Mouse (Mus musculus): ENCODE results near the gene Acot3. TPM values are rescaled to one million over a fixed set of nuclear protein-coding genes. Genes with fewer than 3 reads are reported as not detected.
A peak's percentile ranks its signal among the peaks of the same experiment; 100 is the strongest.
"Not testable (repeated sequence)": the region's sequence is repeated elsewhere in the genome, so short reads cannot be mapped to it uniquely, and the experiment has no call there.

The Acot3 gene
- total and polyA plus RNA-seq, 2 experiments from 2014 or later, result 0.77 to 2.0 TPM

DNA sequence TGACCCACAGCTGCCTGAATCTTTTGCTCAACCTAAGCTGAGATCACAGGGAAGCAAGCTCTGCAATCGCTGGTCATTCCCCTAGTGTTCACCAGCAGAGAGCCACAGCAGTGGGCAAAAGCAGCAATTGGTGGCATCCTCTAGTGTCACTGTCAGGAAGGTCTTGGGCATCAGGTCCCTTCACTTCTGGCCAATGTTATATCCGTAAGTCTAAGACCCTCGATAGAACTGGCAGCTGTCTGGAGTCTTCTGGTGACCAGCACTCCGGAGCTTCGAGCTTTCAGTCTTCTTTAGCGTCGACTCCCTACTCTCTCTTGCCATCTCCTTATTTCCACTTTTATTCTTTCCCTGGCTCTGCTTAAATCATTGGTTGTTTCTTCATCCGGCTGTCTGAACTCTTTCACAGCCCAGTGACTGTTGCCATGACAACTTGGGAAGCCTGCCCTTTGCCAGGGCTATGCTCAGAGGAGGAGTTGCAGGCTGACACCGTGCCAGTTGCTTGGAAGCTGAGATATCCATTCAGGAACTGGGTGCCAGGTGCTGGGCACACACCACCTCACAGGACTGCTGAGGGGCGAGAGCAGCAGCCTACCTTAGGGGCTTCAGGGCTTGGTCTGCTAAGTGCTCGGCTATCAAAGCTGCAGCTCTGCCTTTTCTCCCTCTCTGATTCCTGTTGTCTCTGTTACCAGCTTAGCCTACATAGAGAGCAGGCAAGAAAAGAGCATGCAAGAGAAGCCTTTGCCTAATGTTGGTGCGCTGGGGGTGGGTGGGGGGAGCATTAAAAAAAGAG lies 40.5 kb upstream of the Acot3 start:
- Histone ChIP-seq H3K4me3 (ENCODE audit: low read depth, low read length) (peak overlapping the region; percentile 45), H3K4me2 (ENCODE audit: low read depth, low read length, poor library complexity, severe bottlenecking) (peak overlapping the region; percentile 55), H3K36me3 (ENCODE audit: insufficient read depth, low read length) (no peaks in the 10 kb centered on the region), H3K9me3 (ENCODE audit: low read length) (no peaks in the 10 kb centered on the region), H3K4me1 (ENCODE audit: insufficient read depth, low read length) (peaks cover 9% of the 10 kb centered on the region; the same call in 1 of the 2 replicates), H3K27me3 (ENCODE audit: insufficient read depth, low read length) (no peaks in the 10 kb centered on the region), H3K27ac (ENCODE audit: low read depth, low read length) (peak overlapping the region; percentile 59), H3K9ac (replicated peaks; ENCODE audit: low read length, poor library complexity, severe bottlenecking) (0 out of 2 replicates have a peak overlapping the region, but pooled peaks have one; percentile 39)
- ATAC-seq (ENCODE audit: low FRiP score) (peak; percentile 76), DNase-seq (ENCODE audit: low spot score) (peak; percentile 96)
- 12% methylated on average over 12 of the region's 12 CpGs for WGBS
- no peak for TF ChIP-seq CTCF (IDR thresholded peaks at IDR 0.05)

DNA sequence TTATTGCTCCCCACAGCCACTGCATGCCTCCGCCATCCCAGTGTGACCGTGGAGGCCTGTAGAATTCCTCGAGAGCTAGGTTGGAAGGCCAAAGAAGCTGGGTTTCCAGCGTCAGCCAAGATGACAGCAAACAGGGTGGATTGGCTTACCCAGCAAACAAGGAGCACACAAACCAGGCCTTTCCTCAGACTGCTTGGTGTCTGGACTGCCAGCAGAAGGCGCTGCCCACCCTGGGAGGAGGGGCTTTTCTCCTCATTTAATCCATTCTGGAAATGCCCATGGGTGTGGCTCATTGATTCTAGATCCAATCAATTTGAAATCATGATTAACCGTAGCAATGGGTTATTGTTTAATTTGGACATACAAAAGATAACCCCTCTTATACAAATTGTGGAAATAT lies 38.8 kb upstream of the Acot3 start:
- WGBS, result 53% methylated on average over 6 of the region's 6 CpGs
- Histone ChIP-seq H3K9me3 (ENCODE audit: low read length) (no peaks in the 10 kb centered on the region), H3K27ac (ENCODE audit: low read depth, low read length) (no peak overlapping the region), H3K4me1 (ENCODE audit: insufficient read depth, low read length) (peaks cover 9% of the 10 kb centered on the region; the same call in 1 of the 2 replicates), H3K4me3 (ENCODE audit: low read depth, low read length) (no peak overlapping the region), H3K36me3 (ENCODE audit: insufficient read depth, low read length) (no peaks in the 10 kb centered on the region), H3K4me2 (ENCODE audit: low read depth, low read length, poor library complexity, severe bottlenecking) (peak overlapping the region; percentile 55; the same call in 1 of the 2 replicates), H3K27me3 (ENCODE audit: insufficient read depth, low read length) (no peaks in the 10 kb centered on the region), H3K9ac (replicated peaks; ENCODE audit: low read length, poor library complexity, severe bottlenecking) (no peak overlapping the region)
- DNase-seq (ENCODE audit: low spot score), result peak; percentile 40
- ATAC-seq (ENCODE audit: low FRiP score), result no peak
- TF ChIP-seq CTCF (IDR thresholded peaks at IDR 0.05), result peak; percentile 66

DNA sequence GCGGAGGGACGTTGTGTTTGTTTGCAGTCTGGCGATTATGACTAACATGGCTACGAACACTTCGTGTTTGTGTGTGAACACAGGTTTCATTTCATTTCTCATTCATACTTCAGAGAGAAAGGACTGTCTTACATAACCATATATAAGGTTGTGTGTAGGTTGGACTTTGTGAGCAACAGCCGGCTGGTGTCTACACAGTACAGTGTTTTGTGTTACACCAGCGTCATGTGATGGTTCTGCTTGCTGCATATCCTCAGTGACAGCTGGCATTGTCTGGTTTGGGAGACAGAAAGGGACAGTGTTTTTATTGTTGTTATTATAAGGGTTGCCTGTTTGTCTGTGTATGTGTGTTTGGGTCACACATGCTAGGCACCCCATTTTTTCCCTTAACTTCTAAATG lies 38.2 kb upstream of the Acot3 start:
- peaks cover 9% of the 10 kb centered on the region; the same call in 1 of the 2 replicates for H3K4me1 ChIP-seq (ENCODE audit: insufficient read depth, low read length)
- no peak for ATAC-seq (ENCODE audit: low FRiP score)
- TF ChIP-seq CTCF (IDR thresholded peaks at IDR 0.05), result no peak
- H3K27ac ChIP-seq (ENCODE audit: low read depth, low read length), result no peak overlapping the region
- H3K4me3 ChIP-seq (ENCODE audit: low read depth, low read length), result no peak overlapping the region
- DNase-seq (ENCODE audit: low spot score), result no peak
- WGBS, result 93% methylated on average over 7 of the region's 7 CpGs
- H3K36me3 ChIP-seq (ENCODE audit: insufficient read depth, low read length), result no peaks in the 10 kb centered on the region
- H3K9me3 ChIP-seq (ENCODE audit: low read length), result no peaks in the 10 kb centered on the region
- no peak overlapping the region for H3K9ac ChIP-seq (replicated peaks; ENCODE audit: low read length, poor library complexity, severe bottlenecking)
- 0 out of 2 replicates have a peak overlapping the region, but pooled peaks have one; percentile 15 for H3K4me2 ChIP-seq (ENCODE audit: low read depth, low read length, poor library complexity, severe bottlenecking)
- no peaks in the 10 kb centered on the region for H3K27me3 ChIP-seq (ENCODE audit: insufficient read depth, low read length)

DNA sequence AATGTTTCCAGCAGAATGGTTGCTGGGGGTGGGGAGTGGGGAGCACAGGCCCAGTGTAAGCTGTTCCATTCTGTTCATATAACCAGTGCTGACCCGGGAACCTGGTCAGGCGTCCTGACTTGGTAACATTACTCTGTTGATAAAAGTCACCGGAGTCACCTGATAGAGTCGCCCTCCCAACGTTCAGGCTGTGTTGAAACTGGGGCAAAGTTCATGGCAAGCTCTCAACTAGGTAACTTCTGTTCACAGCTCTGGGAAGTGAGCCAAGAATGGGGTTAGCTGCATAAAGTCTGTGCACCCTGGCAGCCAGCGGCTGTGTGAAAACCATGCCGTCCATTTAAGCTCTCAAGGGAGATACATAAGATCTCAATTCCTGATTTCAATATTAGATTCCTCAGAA lies 31.4 kb upstream of the Acot3 start:
- not testable (repeated sequence) for H3K36me3 ChIP-seq (ENCODE audit: insufficient read depth, low read length); H3K4me2 ChIP-seq (ENCODE audit: low read depth, low read length, poor library complexity, severe bottlenecking); H3K27ac ChIP-seq (ENCODE audit: low read depth, low read length); H3K4me3 ChIP-seq (ENCODE audit: low read depth, low read length); H3K9me3 ChIP-seq (ENCODE audit: low read length); H3K27me3 ChIP-seq (ENCODE audit: insufficient read depth, low read length); H3K9ac ChIP-seq (replicated peaks; ENCODE audit: low read length, poor library complexity, severe bottlenecking); H3K4me1 ChIP-seq (ENCODE audit: insufficient read depth, low read length)
- DNase-seq (ENCODE audit: low spot score) (peak; percentile 64), ATAC-seq (ENCODE audit: low FRiP score) (0 out of 2 replicates have a peak, but pooled peaks have one; percentile 27)
- WGBS, result 39% methylated on average over 7 of the region's 7 CpGs

DNA sequence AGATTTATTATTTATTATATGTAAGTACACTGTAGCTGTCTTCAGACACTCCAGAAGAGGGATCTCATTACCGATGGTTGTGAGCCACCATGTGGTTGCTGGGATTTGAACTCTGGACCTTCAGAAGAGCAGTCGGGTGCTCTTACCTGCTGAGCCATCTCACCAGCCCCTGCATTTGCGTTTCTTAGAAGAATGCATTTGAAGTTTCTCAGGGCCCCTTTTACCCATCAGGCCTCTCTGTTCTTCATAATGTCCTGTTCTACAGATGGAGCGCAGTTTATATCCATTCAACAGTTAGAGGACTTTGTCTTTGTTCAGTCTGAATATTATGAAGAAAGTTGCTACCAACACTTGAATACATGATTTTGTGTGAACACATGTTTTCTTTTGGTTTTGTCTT lies 29.7 kb upstream of the Acot3 start:
- WGBS, result 95% methylated on average over 4 of the region's 4 CpGs
- H3K4me1 ChIP-seq (ENCODE audit: insufficient read depth, low read length); H3K9me3 ChIP-seq (ENCODE audit: low read length); DNase-seq (ENCODE audit: low spot score); ATAC-seq (ENCODE audit: low FRiP score); H3K4me3 ChIP-seq (ENCODE audit: low read depth, low read length); H3K36me3 ChIP-seq (ENCODE audit: insufficient read depth, low read length); H3K9ac ChIP-seq (replicated peaks; ENCODE audit: low read length, poor library complexity, severe bottlenecking); H3K27ac ChIP-seq (ENCODE audit: low read depth, low read length); H3K4me2 ChIP-seq (ENCODE audit: low read depth, low read length, poor library complexity, severe bottlenecking); H3K27me3 ChIP-seq (ENCODE audit: insufficient read depth, low read length): not testable (repeated sequence)

DNA sequence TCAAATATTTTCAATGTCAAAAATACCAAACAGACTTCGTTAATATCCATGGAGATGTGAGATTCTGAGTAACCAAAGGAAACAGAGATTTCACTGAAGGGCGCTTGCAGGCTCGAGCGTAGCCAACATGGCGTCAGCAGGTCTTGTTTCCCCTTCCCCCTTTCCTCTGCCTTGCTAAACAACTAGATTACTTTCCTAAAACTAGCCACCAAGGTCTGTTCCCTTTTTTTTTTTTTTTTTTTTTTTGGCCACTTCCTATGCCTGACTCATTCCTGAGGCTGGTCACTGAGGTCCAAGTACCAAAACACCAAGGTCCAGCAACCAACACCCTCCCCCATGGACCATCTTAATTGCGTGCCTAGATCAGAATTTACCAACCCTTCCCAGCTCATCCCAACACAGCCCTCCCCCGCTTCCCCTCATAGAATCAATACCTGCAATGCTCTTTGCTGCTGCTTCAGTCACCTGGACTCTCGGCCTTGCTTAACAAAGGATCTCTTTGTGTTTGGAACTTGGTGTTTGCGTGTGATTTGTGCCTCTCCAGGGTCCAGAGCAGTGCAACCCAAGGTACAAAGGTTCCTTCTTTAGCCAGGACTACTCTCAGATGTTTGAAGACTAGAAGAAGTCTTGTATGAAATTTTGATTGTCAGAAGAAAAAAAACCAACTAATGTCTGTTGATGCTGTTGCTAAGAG lies 28.7 kb upstream of the Acot3 start:
- Histone ChIP-seq H3K4me3 (ENCODE audit: low read depth, low read length) (no peak overlapping the region), H3K9ac (replicated peaks; ENCODE audit: low read length, poor library complexity, severe bottlenecking) (no peak overlapping the region), H3K9me3 (ENCODE audit: low read length) (no peaks in the 10 kb centered on the region), H3K36me3 (ENCODE audit: insufficient read depth, low read length) (no peaks in the 10 kb centered on the region), H3K27me3 (ENCODE audit: insufficient read depth, low read length) (no peaks in the 10 kb centered on the region), H3K4me1 (ENCODE audit: insufficient read depth, low read length) (no peaks in the 10 kb centered on the region), H3K27ac (ENCODE audit: low read depth, low read length) (no peak overlapping the region), H3K4me2 (ENCODE audit: low read depth, low read length, poor library complexity, severe bottlenecking) (no peak overlapping the region)
- DNase-seq (ENCODE audit: low spot score), result no peak
- 89% methylated on average over 9 of the region's 9 CpGs for WGBS
- no peak for ATAC-seq (ENCODE audit: low FRiP score)
- TF ChIP-seq CTCF (IDR thresholded peaks at IDR 0.05), result no peak

Data from midbrain, postnatal 0 days (tissue).